Mouse (Mus musculus): ENCODE measurements around the gene F2rl2. TPM values are rescaled to one million over a fixed set of nuclear protein-coding genes. Genes with fewer than 3 reads are reported as not detected.

The F2rl2 gene
- 0.52 and 0.58 TPM in 2 replicates for polyA plus RNA-seq (2015; fragmentation: Nextera tagmentation; extraction: Ambion mirVana)

GRCm38 (mm10) chr13:95696654-95697163 lies at the start of gene F2rl2:
Gene F2rl2, plus strand, starts transcription at chr13:95696853.
- 45% methylated on average over 4 of the region's 4 CpGs for WGBS
- Histone ChIP-seq H3K27me3 (no peaks in the 10 kb centered on the region), H3K9me3 (replicated peaks) (no peaks in the 10 kb centered on the region), H3K4me3 (no peak within 1 kb of the TSS), H3K4me2 (no peak within 1 kb of the TSS), H3K9ac (no peak within 1 kb of the TSS), H3K36me3 (ENCODE audit: poor library complexity, severe bottlenecking) (no peaks in the 10 kb centered on the region), H3K27ac (peak within 1 kb of the TSS; percentile 32; the same call in 1 of the 2 replicates), H3K4me1 (peaks cover 16% of the 10 kb centered on the region)
- ATAC-seq, result peak; percentile 27; the same call in 1 of the 2 replicates

GRCm38 (mm10) chr13:95647248-95647647 lies 49.4 kb upstream of the F2rl2 start:
- peaks cover 31% of the 10 kb centered on the region; the same call in 1 of the 2 replicates for H3K36me3 ChIP-seq (ENCODE audit: poor library complexity, severe bottlenecking)
- no peak overlapping the region for H3K4me3 ChIP-seq
- WGBS, result 89% methylated on average over 4 of the region's 4 CpGs
- H3K4me1 ChIP-seq, result peaks cover 2% of the 10 kb centered on the region; the same call in 1 of the 2 replicates
- no peak overlapping the region for H3K27ac ChIP-seq
- no peak overlapping the region for H3K4me2 ChIP-seq
- ATAC-seq, result no peak
- H3K9ac ChIP-seq, result no peak overlapping the region
- H3K9me3 ChIP-seq (replicated peaks), result no peaks in the 10 kb centered on the region
- H3K27me3 ChIP-seq, result no peaks in the 10 kb centered on the region

- WGBS, result 91% methylated on average over 3 of the region's 3 CpGs
- no peak for ATAC-seq
- H3K27me3 ChIP-seq, result no peaks in the 10 kb centered on the region
Measured at GRCm38 (mm10) chr13:95649941-95650340, 46.7 kb upstream of the F2rl2 start.

GRCm38 (mm10) chr13:95651870-95652668 lies 44.6 kb upstream of the F2rl2 start:
- H3K9ac ChIP-seq, result no peak overlapping the region
- H3K4me2 ChIP-seq, result no peak overlapping the region
- H3K4me1 ChIP-seq, result no peaks in the 10 kb centered on the region
- no peak overlapping the region for H3K4me3 ChIP-seq
- H3K27me3 ChIP-seq, result no peaks in the 10 kb centered on the region
- no peaks in the 10 kb centered on the region for H3K9me3 ChIP-seq (replicated peaks)
- H3K27ac ChIP-seq, result no peak overlapping the region
- H3K36me3 ChIP-seq (ENCODE audit: poor library complexity, severe bottlenecking), result 0 out of 2 replicates have a peak, but pooled peaks cover 6% of the 10 kb centered on the region
- WGBS, result 89% methylated on average over 7 of the region's 7 CpGs
- no peak for ATAC-seq

More at GRCm38 (mm10) chr13:95649941-95650340, 46.7 kb upstream of the F2rl2 start:
- Histone ChIP-seq H3K27ac (no peak overlapping the region), H3K9ac (no peak overlapping the region), H3K36me3 (ENCODE audit: poor library complexity, severe bottlenecking) (peaks cover 24% of the 10 kb centered on the region; the same call in 1 of the 2 replicates), H3K9me3 (replicated peaks) (no peaks in the 10 kb centered on the region), H3K4me1 (no peaks in the 10 kb centered on the region), H3K4me3 (no peak overlapping the region), H3K4me2 (no peak overlapping the region)

- WGBS, result 93% methylated on average over 4 of the region's 4 CpGs
- Histone ChIP-seq H3K4me3 (no peak overlapping the region), H3K4me1 (no peaks in the 10 kb centered on the region), H3K4me2 (no peak overlapping the region), H3K27ac (no peak overlapping the region), H3K9me3 (replicated peaks) (no peaks in the 10 kb centered on the region), H3K9ac (no peak overlapping the region), H3K36me3 (ENCODE audit: poor library complexity, severe bottlenecking) (0 out of 2 replicates have a peak, but pooled peaks cover 14% of the 10 kb centered on the region), H3K27me3 (no peaks in the 10 kb centered on the region)
- ATAC-seq, result no peak
Measured at GRCm38 (mm10) chr13:95653696-95654095, 43.0 kb upstream of the F2rl2 start.

- H3K4me3 ChIP-seq, result no peak overlapping the region
- WGBS, result 43% methylated on average over 9 of the region's 9 CpGs
- no peaks in the 10 kb centered on the region for H3K27me3 ChIP-seq
- no peaks in the 10 kb centered on the region for H3K9me3 ChIP-seq (replicated peaks)
- H3K4me1 ChIP-seq, result no peaks in the 10 kb centered on the region
- no peak overlapping the region for H3K4me2 ChIP-seq
- H3K27ac ChIP-seq, result peak overlapping the region; percentile 69
- H3K36me3 ChIP-seq (ENCODE audit: poor library complexity, severe bottlenecking), result peaks cover 15% of the 10 kb centered on the region; the same call in 1 of the 2 replicates
- ATAC-seq, result peak; percentile 78; the same call in 1 of the 2 replicates
- no peak overlapping the region for H3K9ac ChIP-seq
Measured at GRCm38 (mm10) chr13:95655284-95655683, 41.4 kb upstream of the F2rl2 start.

- ATAC-seq, result no peak
- 68% methylated on average over 9 of the region's 9 CpGs for WGBS
- Histone ChIP-seq H3K9ac (no peak overlapping the region), H3K4me2 (no peak overlapping the region), H3K27me3 (no peaks in the 10 kb centered on the region), H3K9me3 (replicated peaks) (no peaks in the 10 kb centered on the region), H3K27ac (no peak overlapping the region), H3K4me1 (no peaks in the 10 kb centered on the region), H3K4me3 (no peak overlapping the region), H3K36me3 (ENCODE audit: poor library complexity, severe bottlenecking) (peaks cover 15% of the 10 kb centered on the region; the same call in 1 of the 2 replicates)
Measured at GRCm38 (mm10) chr13:95657171-95657570, 39.5 kb upstream of the F2rl2 start.

GRCm38 (mm10) chr13:95659432-95659831 lies 37.2 kb upstream of the F2rl2 start:
- Histone ChIP-seq H3K36me3 (ENCODE audit: poor library complexity, severe bottlenecking) (peaks cover 28% of the 10 kb centered on the region), H3K9me3 (replicated peaks) (no peaks in the 10 kb centered on the region), H3K9ac (no peak overlapping the region), H3K4me1 (no peaks in the 10 kb centered on the region), H3K4me2 (no peak overlapping the region), H3K4me3 (no peak overlapping the region), H3K27me3 (no peaks in the 10 kb centered on the region), H3K27ac (no peak overlapping the region)
- ATAC-seq, result no peak
- 83% methylated on average over 7 of the region's 7 CpGs for WGBS

GRCm38 (mm10) chr13:95663834-95664233 lies 32.8 kb upstream of the F2rl2 start:
- Histone ChIP-seq H3K9ac (no peak overlapping the region), H3K4me1 (0 out of 2 replicates have a peak, but pooled peaks cover 4% of the 10 kb centered on the region), H3K9me3 (replicated peaks) (no peaks in the 10 kb centered on the region), H3K27me3 (no peaks in the 10 kb centered on the region), H3K27ac (no peak overlapping the region), H3K36me3 (ENCODE audit: poor library complexity, severe bottlenecking) (peaks cover 36% of the 10 kb centered on the region), H3K4me3 (no peak overlapping the region), H3K4me2 (no peak overlapping the region)
- ATAC-seq, result no peak
- WGBS, result 97% methylated on average over 4 of the region's 4 CpGs

GRCm38 (mm10) chr13:95665644-95666356 lies 30.9 kb upstream of the F2rl2 start:
- H3K27ac ChIP-seq, result peak overlapping the region; percentile 63
- H3K36me3 ChIP-seq (ENCODE audit: poor library complexity, severe bottlenecking), result peaks cover 33% of the 10 kb centered on the region
- 0 out of 2 replicates have a peak, but pooled peaks cover 4% of the 10 kb centered on the region for H3K4me1 ChIP-seq
- no peak overlapping the region for H3K4me2 ChIP-seq
- H3K4me3 ChIP-seq, result no peak overlapping the region
- ATAC-seq, result peak; percentile 87
- no peaks in the 10 kb centered on the region for H3K9me3 ChIP-seq (replicated peaks)
- no peak overlapping the region for H3K9ac ChIP-seq
- no peaks in the 10 kb centered on the region for H3K27me3 ChIP-seq
- WGBS, result 77% methylated on average over 13 of the region's 13 CpGs

- H3K36me3 ChIP-seq (ENCODE audit: poor library complexity, severe bottlenecking), result peaks cover 40% of the 10 kb centered on the region
- H3K27me3 ChIP-seq, result no peaks in the 10 kb centered on the region
- H3K9ac ChIP-seq, result no peak overlapping the region
- WGBS, result 14% methylated on average over 7 of the region's 7 CpGs
- 0 out of 2 replicates have a peak, but pooled peaks cover 4% of the 10 kb centered on the region for H3K4me1 ChIP-seq
- no peak overlapping the region for H3K4me2 ChIP-seq
- no peak overlapping the region for H3K4me3 ChIP-seq
- no peak overlapping the region for H3K27ac ChIP-seq
- H3K9me3 ChIP-seq (replicated peaks), result no peaks in the 10 kb centered on the region
- peak; percentile 50; the same call in 1 of the 2 replicates for ATAC-seq
Measured at GRCm38 (mm10) chr13:95667260-95667659, 29.4 kb upstream of the F2rl2 start.

- no peak overlapping the region for H3K9ac ChIP-seq
- no peak for ATAC-seq
- H3K9me3 ChIP-seq (replicated peaks), result no peaks in the 10 kb centered on the region
- H3K4me1 ChIP-seq, result 0 out of 2 replicates have a peak, but pooled peaks cover 4% of the 10 kb centered on the region
- H3K27me3 ChIP-seq, result no peaks in the 10 kb centered on the region
- H3K36me3 ChIP-seq (ENCODE audit: poor library complexity, severe bottlenecking), result peaks cover 21% of the 10 kb centered on the region
- H3K4me2 ChIP-seq, result no peak overlapping the region
- 94% methylated on average over 5 of the region's 5 CpGs for WGBS
- no peak overlapping the region for H3K27ac ChIP-seq
- no peak overlapping the region for H3K4me3 ChIP-seq
Measured at GRCm38 (mm10) chr13:95670534-95670933, 26.1 kb upstream of the F2rl2 start.
